Mouse (Mus musculus) lung, adult 2 months (tissue): ENCODE measurements around the gene Psmd3.

Experiments
- CTCF ChIP-seq: fragments of 200-500 bp; IDR thresholded peaks from 2 replicates; pipeline ENCODE4 v1.5.1; 2011; ENCODE audit warnings: mild to moderate bottlenecking, low read length, control low read depth; ENCODE audit not compliant: insufficient read depth
- POLR2A ChIP-seq: fragments of 200-500 bp; IDR thresholded peaks from 2 replicates; pipeline ENCODE4 v1.6.1; 2011; ENCODE audit warnings: low read depth, mild to moderate bottlenecking, control low read depth, low read length, borderline replicate concordance; ENCODE audit errors: extremely low read depth

GRCm38 (mm10) chr11:98660517-98660916 lies 21.8 kb upstream of the Psmd3 start:
- TF ChIP-seq POLR2A (no peak), CTCF (0 out of 2 replicates have a peak, but pooled peaks have one; percentile 19)
